Mouse (Mus musculus): ENCODE results near the gene Il33.
"Not testable (repeated sequence)": the region's sequence is repeated elsewhere in the genome, so short reads cannot be mapped to it uniquely, and the experiment has no call there.

The Il33 gene

DNA sequence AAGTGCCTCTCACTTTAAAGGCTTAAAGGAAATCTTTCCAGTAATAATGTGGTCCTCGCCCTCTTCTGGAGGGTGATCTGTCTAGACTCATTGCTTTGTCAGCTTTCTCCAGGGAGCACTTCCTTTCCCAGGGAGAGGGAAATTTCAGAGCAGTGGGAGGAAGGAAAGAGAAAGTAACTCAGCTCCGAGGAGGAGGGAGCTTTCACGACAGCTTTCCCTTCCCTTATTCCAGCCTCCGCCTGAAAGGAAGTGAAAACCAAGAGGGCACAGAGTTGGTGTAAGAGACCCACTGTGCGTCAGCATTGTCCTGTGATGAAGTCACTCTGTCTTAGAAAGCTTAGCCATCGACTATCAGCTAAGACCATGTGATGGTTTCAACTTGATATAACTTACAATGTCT lies 15.3 kb downstream of the Il33 start:
- peak; percentile 31 to 44 for DNase-seq

DNA sequence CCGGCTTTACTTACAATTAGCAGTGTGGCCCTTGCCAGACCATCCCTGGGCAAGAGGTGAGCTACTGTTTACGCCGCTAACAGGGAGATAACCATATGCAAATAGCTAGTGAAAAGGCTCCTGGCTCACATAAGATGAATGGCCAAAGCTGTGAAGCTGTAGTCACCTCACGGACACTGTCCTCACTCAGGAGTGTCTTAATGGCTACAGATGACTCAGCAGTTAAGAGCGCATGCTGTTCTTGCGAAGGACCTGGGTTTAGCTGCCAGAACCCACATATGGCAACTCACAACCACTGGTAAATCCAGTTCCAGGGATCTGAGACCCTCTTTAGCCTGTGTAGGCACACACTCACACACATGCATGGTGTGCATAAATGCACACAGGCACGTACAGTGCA lies 16.3 kb downstream of the Il33 start:
- no peak for DNase-seq

- DNase-seq: peak; percentile 26 to 60
Measured at GRCm38 (mm10) chr19:29942358-29942757, 17.4 kb downstream of the Il33 start.

- DNase-seq: no peak
Measured at GRCm38 (mm10) chr19:29944426-29944825, 19.5 kb downstream of the Il33 start.

- DNase-seq: not testable (repeated sequence)
Measured at GRCm38 (mm10) chr19:29944935-29945334, 20.0 kb downstream of the Il33 start.

GRCm38 (mm10) chr19:29945557-29946422 lies 20.9 kb downstream of the Il33 start:
- DNase-seq: no peak

DNA sequence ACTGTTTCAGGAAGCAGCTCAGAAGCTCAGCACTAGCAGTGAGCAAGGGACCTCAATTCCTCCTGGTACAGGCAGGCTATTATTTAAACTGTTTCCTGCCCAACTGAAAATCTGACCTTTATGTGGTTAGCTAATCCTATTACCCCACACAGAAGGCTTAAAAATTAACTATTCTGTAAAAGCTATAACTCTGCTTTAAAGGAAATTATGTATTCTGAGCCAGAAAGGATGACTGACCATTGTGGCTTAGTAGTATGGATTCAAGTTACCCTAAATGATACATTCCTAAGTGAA lies 21.5 kb downstream of the Il33 start:
- no peak for DNase-seq

- no peak for DNase-seq
Measured at GRCm38 (mm10) chr19:29947056-29947455, 22.1 kb downstream of the Il33 start.

- peak; percentile 92 to 96 for DNase-seq
Measured at GRCm38 (mm10) chr19:29947891-29948801, 23.2 kb downstream of the Il33 start.

DNA sequence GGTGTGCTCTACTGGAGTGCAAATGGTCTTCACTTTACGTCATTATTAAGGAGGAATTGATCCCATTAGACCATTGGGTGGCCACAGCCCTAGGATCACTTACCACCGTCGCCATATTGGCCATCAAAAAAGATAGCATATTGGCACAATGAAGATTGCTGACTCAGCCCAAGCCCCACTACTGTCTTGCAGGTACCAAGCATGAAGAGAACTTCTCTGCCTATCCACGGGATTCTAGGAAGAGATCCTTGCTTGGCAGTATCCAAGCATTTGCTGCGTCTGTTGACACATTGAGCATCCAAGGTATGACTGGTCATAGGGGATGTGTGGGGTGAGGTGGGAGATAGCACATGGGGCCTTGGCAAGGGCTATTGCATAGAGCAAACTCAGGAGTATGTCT lies 27.6 kb downstream of the Il33 start:
- DNase-seq: no peak

- DNase-seq: no peak
Measured at GRCm38 (mm10) chr19:29953833-29954232, 28.9 kb downstream of the Il33 start.

- no peak for DNase-seq
Measured at GRCm38 (mm10) chr19:29955454-29955853, 30.5 kb downstream of the Il33 start.

- no peak for DNase-seq
Measured at GRCm38 (mm10) chr19:29960906-29961305, 36.0 kb downstream of the Il33 start.

GRCm38 (mm10) chr19:29961842-29962241 lies 36.9 kb downstream of the Il33 start:
- no peak for DNase-seq

DNA sequence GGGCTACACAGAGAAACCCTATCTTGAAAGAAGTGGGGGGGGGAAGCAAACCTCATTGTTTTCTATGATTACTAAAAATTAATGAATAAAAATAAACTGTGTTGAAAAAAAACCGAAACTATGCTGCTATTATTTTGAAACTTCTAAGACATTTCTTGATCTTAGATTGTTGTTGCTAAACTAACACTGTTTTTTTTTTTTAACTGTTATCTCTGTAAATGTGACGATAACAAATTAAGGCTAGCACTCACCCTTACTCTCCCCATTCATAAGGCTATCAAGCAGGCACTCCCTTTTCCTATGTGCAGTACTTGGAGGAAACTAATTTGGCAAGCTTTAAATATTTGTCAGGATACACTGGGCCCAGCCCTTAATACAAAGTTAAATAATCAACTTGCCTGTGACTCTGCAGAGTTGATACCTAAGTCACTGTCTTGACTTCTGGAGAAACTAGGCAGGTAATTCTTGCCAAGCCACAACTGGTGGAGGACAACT lies 38.7 kb downstream of the Il33 start:
- DNase-seq: no peak

DNA sequence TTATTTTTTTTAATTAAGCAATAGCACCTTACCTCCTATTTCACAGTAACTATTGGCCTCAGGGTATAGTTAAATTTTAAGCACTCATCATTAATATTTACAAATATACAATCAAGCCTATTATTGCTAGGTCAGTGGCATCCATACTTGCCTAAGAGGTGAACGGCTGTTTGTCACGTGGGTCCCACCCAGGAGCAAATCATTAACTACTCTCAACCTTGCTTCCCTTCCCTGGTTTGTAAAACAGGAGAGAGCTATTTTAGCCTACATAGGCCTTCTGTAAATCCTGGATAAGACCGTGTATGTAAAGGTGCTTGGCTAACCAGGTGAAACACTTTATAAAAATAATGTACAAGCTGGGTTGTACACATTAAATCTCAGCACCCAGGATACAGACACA lies 43.0 kb downstream of the Il33 start:
- peak in 1 of 2 experiments; percentile 21 for DNase-seq

- no peak for DNase-seq
Measured at GRCm38 (mm10) chr19:29973396-29973795, 48.5 kb downstream of the Il33 start.

- peak in 1 of 2 experiments; percentile 54 for DNase-seq
Measured at GRCm38 (mm10) chr19:29978847-29979246, 53.9 kb downstream of the Il33 start.

- no peak for DNase-seq
Measured at GRCm38 (mm10) chr19:29979452-29980089, 54.7 kb downstream of the Il33 start.

DNA sequence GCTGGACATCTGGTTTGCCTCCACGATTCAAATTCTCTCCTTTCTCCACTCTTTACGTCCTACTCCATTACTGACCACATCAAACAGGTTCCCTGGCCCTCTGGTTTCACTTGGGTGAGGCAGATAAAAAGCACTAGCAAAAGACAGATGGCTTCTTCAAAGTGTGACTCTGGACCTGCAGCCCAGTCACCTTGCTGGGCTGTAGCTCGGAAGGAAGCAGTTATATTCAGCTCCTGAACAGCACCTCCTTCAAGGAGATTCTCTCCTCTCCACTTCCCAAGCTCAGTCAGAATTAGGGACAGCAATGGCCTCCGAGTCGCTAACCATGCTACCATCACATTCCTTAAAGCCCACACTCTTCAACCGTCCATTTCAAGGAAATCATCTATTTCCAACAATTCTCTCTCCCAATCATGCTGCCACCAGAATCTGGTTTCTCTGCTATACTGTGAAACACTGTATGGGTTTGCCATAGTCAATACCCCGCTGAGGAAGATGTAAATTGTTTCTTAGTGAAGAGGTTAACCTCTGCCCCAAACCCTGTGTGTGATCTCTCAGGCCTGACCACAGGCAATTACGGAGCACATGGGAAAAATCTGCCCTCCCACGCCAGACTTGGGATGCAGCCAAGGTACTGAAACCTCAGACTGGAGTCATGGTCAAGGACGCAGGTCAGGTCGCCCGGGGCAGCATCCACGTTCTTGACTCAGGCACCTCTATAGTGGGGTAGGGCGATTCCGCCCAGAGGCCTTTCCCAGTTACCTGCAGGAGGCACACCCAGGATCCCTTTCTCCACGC lies 59.5 kb downstream of the Il33 start:
- peak; percentile 93 to 95 for DNase-seq

DNA sequence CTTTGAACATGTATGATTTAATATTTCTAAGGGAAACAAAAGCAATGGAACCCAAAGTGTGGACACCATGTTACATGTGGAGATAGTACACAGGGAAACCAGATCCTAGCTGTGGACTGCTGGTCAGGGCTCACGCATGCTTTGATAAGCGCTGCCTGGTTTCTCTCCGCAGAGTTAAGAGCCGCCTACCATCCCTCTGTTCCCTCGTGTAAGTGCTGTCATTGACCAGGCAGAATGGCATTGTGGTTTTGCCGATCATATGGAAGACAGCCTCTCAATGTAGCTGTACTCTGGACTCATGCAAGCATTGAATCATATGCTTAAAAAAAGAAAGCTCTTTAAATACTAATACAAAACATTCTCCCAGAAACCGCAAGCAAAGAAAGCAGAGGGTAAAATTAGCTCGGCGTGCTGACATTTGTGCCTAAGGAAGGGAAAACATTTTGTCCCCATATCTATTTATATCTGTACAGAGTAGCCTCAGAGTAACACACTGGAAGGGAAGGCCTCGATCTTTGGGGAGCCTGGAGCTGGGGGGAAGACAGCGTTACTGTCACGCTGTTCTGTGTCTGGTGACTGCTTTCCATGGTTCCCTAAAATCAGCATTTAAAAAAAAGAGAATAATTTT lies 61.7 kb downstream of the Il33 start:
- DNase-seq: no peak
